28 mouse cellular contexts compared by ENCODE assay signal in the genomic region with DNA sequence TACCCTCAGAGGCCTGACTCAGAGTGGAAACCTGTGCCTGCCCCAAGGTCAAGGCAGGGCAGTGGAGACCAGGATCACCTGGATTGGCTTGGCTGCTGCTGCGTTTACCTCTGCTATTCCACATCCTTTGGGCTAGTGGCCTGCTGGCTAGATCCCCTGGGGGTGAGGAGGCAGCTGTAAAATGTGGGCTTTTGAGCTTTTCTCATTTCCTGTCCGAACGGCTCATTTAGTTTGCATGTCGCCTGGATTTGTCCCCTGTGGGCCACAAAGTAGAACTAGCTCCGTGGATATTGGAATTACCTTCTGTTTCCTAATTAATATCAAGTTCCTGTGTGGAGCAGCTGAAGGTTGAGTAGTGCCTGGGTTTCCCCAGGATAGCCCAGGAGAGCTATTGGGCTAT. TPM values are rescaled to one million over a fixed set of nuclear protein-coding genes. Genes with fewer than 3 reads are reported as not detected.
A peak's percentile ranks its signal among the peaks of the same experiment; 100 is the strongest.
DNase-seq lines count a peak whose midpoint lies in the region; ATAC-seq and TF ChIP-seq lines count a peak whose summit lies in the region.
"Had no signal": no experiment of that assay in that cellular context is flagged by ENCODE, and none has a peak within 500 bp of the region (broad histone marks: within the 10 kb centered on the region; RNA-seq: fewer than 3 reads in every experiment).

No protein-coding gene starts in this region.

- WGBS in hindbrain, postnatal 0 days: 43% methylated on average over 5 of the region's 5 CpGs
- 34% methylated on average over 5 of the region's 5 CpGs for WGBS in hindbrain, embryonic 16.5 days
- WGBS in limb, embryonic 11.5 days: 8% methylated on average over 5 of the region's 5 CpGs
- WGBS in neural tube, embryonic 15.5 days: 23% methylated on average over 5 of the region's 5 CpGs
- WGBS in forebrain, embryonic 12.5 days: 71% methylated on average over 5 of the region's 5 CpGs

- no peak for TF ChIP-seq CTCF in hindbrain, postnatal 0 days (IDR thresholded peaks at IDR 0.05; ENCODE audit: low read depth)

- no peaks in the 10 kb centered on the region for H3K4me1 ChIP-seq in hindbrain, postnatal 0 days (ENCODE audit: insufficient read depth, low read length)
- H3K4me1 ChIP-seq in hindbrain, embryonic 16.5 days (ENCODE audit: control insufficient read depth, insufficient read depth, low read depth, low read length): no peaks in the 10 kb centered on the region
- peaks cover 8% of the 10 kb centered on the region; the same call in 1 of the 2 replicates for H3K4me1 ChIP-seq in limb, embryonic 11.5 days (ENCODE audit: control insufficient read depth, insufficient read depth, low read length)
- H3K4me1 ChIP-seq in neural tube, embryonic 15.5 days: peaks cover 12% of the 10 kb centered on the region; the same call in 1 of the 2 replicates
- H3K4me1 ChIP-seq in forebrain, embryonic 12.5 days: no peaks in the 10 kb centered on the region
- H3K4me1 ChIP-seq: forebrain, embryonic 13.5 days; forebrain, embryonic 15.5 days had no signal

- no peaks in the 10 kb centered on the region for H3K36me3 ChIP-seq in hindbrain, postnatal 0 days (ENCODE audit: insufficient read depth, low read length)
- H3K36me3 ChIP-seq in hindbrain, embryonic 16.5 days (ENCODE audit: control insufficient read depth, insufficient read depth, low read length): no peaks in the 10 kb centered on the region
- peaks cover 8% of the 10 kb centered on the region for H3K36me3 ChIP-seq in limb, embryonic 11.5 days (ENCODE audit: control insufficient read depth, insufficient read depth, low read length)
- no peaks in the 10 kb centered on the region for H3K36me3 ChIP-seq in neural tube, embryonic 15.5 days
- no peaks in the 10 kb centered on the region for H3K36me3 ChIP-seq in forebrain, embryonic 12.5 days (replicated peaks)
- H3K36me3 ChIP-seq: forebrain, embryonic 15.5 days; G1E had no signal

- H3K27me3 ChIP-seq in hindbrain, postnatal 0 days (ENCODE audit: insufficient read depth, low read length): no peaks in the 10 kb centered on the region
- H3K27me3 ChIP-seq in hindbrain, embryonic 16.5 days (replicated peaks; ENCODE audit: control insufficient read depth, insufficient read depth, low read length): no peaks in the 10 kb centered on the region
- H3K27me3 ChIP-seq in limb, embryonic 11.5 days (ENCODE audit: control insufficient read depth, insufficient read depth, low read length): no peaks in the 10 kb centered on the region
- H3K27me3 ChIP-seq in neural tube, embryonic 15.5 days (replicated peaks): no peaks in the 10 kb centered on the region
- no peaks in the 10 kb centered on the region for H3K27me3 ChIP-seq in forebrain, embryonic 12.5 days
- H3K27me3 ChIP-seq: CH12.LX; embryonic facial prominence, embryonic 13.5 days; embryonic facial prominence, embryonic 15.5 days; forebrain, embryonic 13.5 days; forebrain, embryonic 15.5 days; Patski had no signal

- no peak overlapping the region for H3K9ac ChIP-seq in hindbrain, postnatal 0 days (replicated peaks; ENCODE audit: low read length)
- no peak overlapping the region for H3K9ac ChIP-seq in hindbrain, embryonic 16.5 days (ENCODE audit: low read depth, low read length)
- H3K9ac ChIP-seq in limb, embryonic 11.5 days (ENCODE audit: low read length): no peak overlapping the region
- H3K9ac ChIP-seq in neural tube, embryonic 15.5 days (replicated peaks): no peak overlapping the region
- no peak overlapping the region for H3K9ac ChIP-seq in forebrain, embryonic 12.5 days
- H3K9ac ChIP-seq: embryonic facial prominence, embryonic 13.5 days; embryonic facial prominence, embryonic 15.5 days; forebrain, embryonic 13.5 days; forebrain, embryonic 15.5 days had no signal

- no peak overlapping the region for H3K4me2 ChIP-seq in hindbrain, postnatal 0 days (ENCODE audit: low read depth, low read length)
- H3K4me2 ChIP-seq in hindbrain, embryonic 16.5 days (ENCODE audit: low read length): no peak overlapping the region
- H3K4me2 ChIP-seq in limb, embryonic 11.5 days (ENCODE audit: low read depth, severe bottlenecking): no peak overlapping the region
- no peak overlapping the region for H3K4me2 ChIP-seq in neural tube, embryonic 15.5 days
- no peak overlapping the region for H3K4me2 ChIP-seq in forebrain, embryonic 12.5 days
- H3K4me2 ChIP-seq: embryonic facial prominence, embryonic 13.5 days; embryonic facial prominence, embryonic 15.5 days; forebrain, embryonic 13.5 days; forebrain, embryonic 15.5 days had no signal

- ATAC-seq in hindbrain, postnatal 0 days: 0 out of 2 replicates have a peak, but pooled peaks have one; percentile 12
- ATAC-seq in hindbrain, embryonic 16.5 days: no peak
- ATAC-seq in limb, embryonic 11.5 days (ENCODE audit: insufficient number of reproducible peaks, low FRiP score, low TSS enrichment, low read depth): no peak; the same call in 1 of the 2 replicates
- ATAC-seq in neural tube, embryonic 15.5 days (ENCODE audit: low FRiP score): no peak
- no peak for ATAC-seq in forebrain, embryonic 12.5 days (ENCODE audit: low FRiP score)
- ATAC-seq: CD4-positive, CD25-positive, alpha-beta regulatory T cell, adult 4 months; forebrain, embryonic 13.5 days; forebrain, embryonic 15.5 days; Patski had no signal

- H3K4me3 ChIP-seq in hindbrain, postnatal 0 days (ENCODE audit: low read length): no peak overlapping the region
- no peak overlapping the region for H3K4me3 ChIP-seq in hindbrain, embryonic 16.5 days (ENCODE audit: low read length)
- H3K4me3 ChIP-seq in limb, embryonic 11.5 days (ENCODE audit: low read depth, low read length): no peak overlapping the region
- H3K4me3 ChIP-seq in neural tube, embryonic 15.5 days (replicated peaks): no peak overlapping the region
- H3K4me3 ChIP-seq in forebrain, embryonic 12.5 days (replicated peaks): no peak overlapping the region
- H3K4me3 ChIP-seq: embryonic facial prominence, embryonic 13.5 days; embryonic facial prominence, embryonic 15.5 days; erythroblast, embryonic 14.5 days; forebrain, embryonic 10.5 days; forebrain, embryonic 13.5 days; forebrain, embryonic 15.5 days had no signal

- DNase-seq in hindbrain, postnatal 0 days (ENCODE audit: low spot score): peak; percentile 5
- peak; percentile 50 for DNase-seq in forelimb bud, embryonic 11.5 days (ENCODE audit: low read depth, low spot score)
- peak; percentile 53 for DNase-seq in limb, embryonic 11.5 days (ENCODE audit: low spot score)
- no peak for DNase-seq in frontal cortex, postnatal 36 days (ENCODE audit: low spot score in 2 of 2)
- DNase-seq: adrenal gland, adult 2 months; adrenal gland, postnatal 10 days; adrenal gland, postnatal 25 days; B cell, adult 2 months; cerebellum, adult 11 months; cerebellum, adult 8-10 months; embryo, embryonic 11 days had no signal

- no peak overlapping the region for H3K27ac ChIP-seq in hindbrain, postnatal 0 days
- no peak overlapping the region for H3K27ac ChIP-seq in hindbrain, embryonic 16.5 days (ENCODE audit: low read depth, low read length)
- no peak overlapping the region for H3K27ac ChIP-seq in limb, embryonic 11.5 days (replicated peaks; ENCODE audit: low read depth, low read length)
- H3K27ac ChIP-seq in neural tube, embryonic 15.5 days (replicated peaks): 0 out of 2 replicates have a peak overlapping the region, but pooled peaks have one; percentile 2
- H3K27ac ChIP-seq in forebrain, embryonic 12.5 days: no peak overlapping the region
- H3K27ac ChIP-seq: embryonic facial prominence, embryonic 13.5 days; embryonic facial prominence, embryonic 15.5 days; forebrain, embryonic 10.5 days; forebrain, embryonic 13.5 days; forebrain, embryonic 15.5 days had no signal

- no peaks in the 10 kb centered on the region for H3K9me3 ChIP-seq in hindbrain, postnatal 0 days (ENCODE audit: low read length)
- H3K9me3 ChIP-seq in hindbrain, embryonic 16.5 days (ENCODE audit: control insufficient read depth, low read length): no peaks in the 10 kb centered on the region
- no peaks in the 10 kb centered on the region for H3K9me3 ChIP-seq in limb, embryonic 11.5 days (ENCODE audit: control insufficient read depth, low read length)
- H3K9me3 ChIP-seq in neural tube, embryonic 15.5 days (replicated peaks): no peaks in the 10 kb centered on the region
- no peaks in the 10 kb centered on the region for H3K9me3 ChIP-seq in forebrain, embryonic 12.5 days
- H3K9me3 ChIP-seq: embryonic facial prominence, embryonic 13.5 days; embryonic facial prominence, embryonic 15.5 days; forebrain, embryonic 10.5 days; forebrain, embryonic 13.5 days; forebrain, embryonic 15.5 days; G1E had no signal

RNA-seq across cellular contexts. Expression of gene Cdh3, which starts 28.5 kb away (rescaled TPM):
- 6.7 and 7.0 TPM in 2 replicates for total RNA-seq in hindbrain, postnatal 0 days (2014; rRNA removed)
- 3.6 and 4.9 TPM in 2 replicates for polyA plus RNA-seq in hindbrain, postnatal 0 days (2015; fragmentation: Nextera tagmentation; extraction: Ambion mirVana)
- 4.7 and 5.3 TPM in 2 replicates for polyA plus RNA-seq in hindbrain, embryonic 16.5 days (2015; fragmentation: Nextera tagmentation; extraction: Ambion mirVana)
- 28.5 and 40.7 TPM in 2 replicates for polyA plus RNA-seq in limb, embryonic 11.5 days (2014; fragmentation: Nextera tagmentation; extraction: Ambion mirVana)
- 8.5 and 13.7 TPM in 2 replicates for polyA plus RNA-seq in neural tube, embryonic 15.5 days (2015; fragmentation: Nextera tagmentation; extraction: Ambion mirVana)
- polyA plus RNA-seq in forebrain, embryonic 12.5 days (2016; fragmentation: Nextera tagmentation; extraction: Ambion mirVana): 2.5 and 3.5 TPM in 2 replicates
- total RNA-seq: CH12.LX; common myeloid progenitor, adult 5-6 weeks had no signal
- polyA plus RNA-seq: CD4-positive, CD25-positive, alpha-beta regulatory T cell, adult 4 months; erythroblast, embryonic 14.5 days; G1E had no signal

RNA-seq across cellular contexts. Expression of gene Gm10073, which starts 34.1 kb away (rescaled TPM):
- total RNA-seq in hindbrain, postnatal 0 days (2014; rRNA removed): 59.5 and 82.5 TPM in 2 replicates
- polyA plus RNA-seq in hindbrain, postnatal 0 days (2015; fragmentation: Nextera tagmentation; extraction: Ambion mirVana): 4.2 and 6.1 TPM in 2 replicates
- polyA plus RNA-seq in hindbrain, embryonic 16.5 days (2015; fragmentation: Nextera tagmentation; extraction: Ambion mirVana): 7.4 and 12.5 TPM in 2 replicates
- polyA plus RNA-seq in limb, embryonic 11.5 days (2014; fragmentation: Nextera tagmentation; extraction: Ambion mirVana): 4.4 and 5.7 TPM in 2 replicates
- 9.4 and 11.1 TPM in 2 replicates for polyA plus RNA-seq in neural tube, embryonic 15.5 days (2015; fragmentation: Nextera tagmentation; extraction: Ambion mirVana)
- 3.4 and 4.6 TPM in 2 replicates for polyA plus RNA-seq in forebrain, embryonic 12.5 days (2016; fragmentation: Nextera tagmentation; extraction: Ambion mirVana)

RNA-seq across cellular contexts. Expression of gene 6030452D12Rik, which starts 38.9 kb away (rescaled TPM):
- not detected in 2 replicates for total RNA-seq in hindbrain, postnatal 0 days (2014; rRNA removed)
- polyA plus RNA-seq in hindbrain, postnatal 0 days (2015; fragmentation: Nextera tagmentation; extraction: Ambion mirVana): not detected in 2 replicates
- polyA plus RNA-seq in hindbrain, embryonic 16.5 days (2015; fragmentation: Nextera tagmentation; extraction: Ambion mirVana): not detected in 2 replicates
- not detected in 2 replicates for polyA plus RNA-seq in limb, embryonic 11.5 days (2014; fragmentation: Nextera tagmentation; extraction: Ambion mirVana)
- polyA plus RNA-seq in neural tube, embryonic 15.5 days (2015; fragmentation: Nextera tagmentation; extraction: Ambion mirVana): not detected in 2 replicates
- polyA plus RNA-seq in forebrain, embryonic 12.5 days (2016; fragmentation: Nextera tagmentation; extraction: Ambion mirVana): not detected in 2 replicates
- total RNA-seq: adrenal gland, adult 2 months; adrenal gland, postnatal 10 days; adrenal gland, postnatal 25 days; adrenal gland, postnatal 4 days; CH12.LX; common myeloid progenitor, adult 5-6 weeks; G1E had no signal
- polyA plus RNA-seq: adrenal gland, adult 2 months; brain, embryonic 14.5 days; CD4-positive, CD25-positive, alpha-beta regulatory T cell, adult 4 months; embryonic facial prominence, embryonic 11.5 days; embryonic facial prominence, embryonic 13.5 days; embryonic facial prominence, embryonic 15.5 days; erythroblast, embryonic 14.5 days; forebrain, embryonic 10.5 days; forebrain, embryonic 13.5 days; forebrain, embryonic 15.5 days; G1E; Patski had no signal

Comparison
In these comparisons a context has a peak if more than half of its experiments do, and no peak if none do; other contexts are left out.
1. DNase-seq: peak in hindbrain, postnatal 0 days (single experiment), forelimb bud, embryonic 11.5 days (single experiment) and limb, embryonic 11.5 days (single experiment); none in frontal cortex, postnatal 36 days (0 of 2).